Mouse (Mus musculus): ENCODE data around the gene Slc22a23.

DNA sequence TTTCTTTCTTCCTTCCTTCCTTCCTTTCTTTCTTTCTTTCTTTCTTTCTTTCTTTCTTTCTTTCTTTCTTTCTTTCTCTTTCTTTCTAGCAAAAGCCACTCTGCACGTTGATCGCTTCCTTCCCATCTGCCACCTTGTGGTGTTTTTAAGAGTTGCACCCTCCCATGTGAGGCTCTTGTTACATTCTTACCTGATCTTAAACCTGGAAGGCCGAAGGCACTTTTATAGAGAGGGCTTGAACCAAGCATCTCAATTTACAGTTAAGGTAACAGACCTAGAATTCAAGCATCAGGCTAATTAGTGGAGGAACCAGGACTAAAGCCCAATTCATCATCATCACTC is 190.1 kb downstream of the Slc22a23 start:
- TF ChIP-seq MAZ (IDR thresholded peaks at IDR 0.05; ENCODE audit: low read depth, low read length) (no peak), JUND (conservative IDR thresholded peaks at IDR 0.05; ENCODE audit: low read depth, low read length) (no peak), HCFC1 (IDR thresholded peaks at IDR 0.05; ENCODE audit: low read depth, low read length) (peak; percentile 20; the same call in 1 of the 2 replicates), POLR2A (IDR thresholded peaks at IDR 0.05; ENCODE audit: low read depth, low read length) (no peak), RAD21 (IDR thresholded peaks at IDR 0.05; ENCODE audit: low read depth, low read length) (peak; percentile 52), CTCF (conservative IDR thresholded peaks at IDR 0.05 in 1 of 2, IDR thresholded peaks at IDR 0.05 in 1 of 2; ENCODE audit: low read depth in 2 of 2, low read length in 2 of 2) (peak; percentile 60 to 74), USF1 (IDR thresholded peaks at IDR 0.05; ENCODE audit: low read depth, low read length) (no peak)
